Mouse (Mus musculus): ENCODE data around the gene Ctnna2. TPM values are rescaled to one million over a fixed set of nuclear protein-coding genes. Genes with fewer than 3 reads are reported as not detected.

Ctnna2 gene
- polyA plus RNA-seq, 1 experiment from 2014 or later, result 1.8 TPM

DNA sequence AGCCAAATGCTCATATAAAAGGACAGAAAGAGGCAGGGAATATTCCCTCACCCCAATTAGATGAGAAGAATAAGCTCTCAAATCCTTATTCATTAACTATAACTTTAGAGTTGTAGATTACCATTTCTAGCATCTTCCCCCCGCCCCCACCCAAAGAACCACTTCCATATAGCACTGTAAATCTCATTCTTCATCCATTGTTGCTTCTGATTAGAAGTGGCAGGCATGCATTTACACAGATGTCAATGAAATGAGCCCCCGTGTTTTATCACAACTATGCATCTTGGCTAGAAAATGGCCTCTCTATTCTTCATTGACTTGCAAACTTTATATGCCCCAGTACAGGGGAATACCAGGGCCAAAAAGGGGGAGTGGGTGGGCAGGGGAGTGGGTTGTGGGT lies 457.7 kb downstream of the Ctnna2 start:
- ATAC-seq (replicated peaks; ENCODE audit: insufficient number of reproducible peaks, low FRiP score, low TSS enrichment), result no peak
- Histone ChIP-seq H3K4me2 (no peak overlapping the region), H3K36me3 (ENCODE audit: control insufficient read depth, insufficient read depth, low read length) (no peaks in the 10 kb centered on the region), H3K9me3 (replicated peaks; ENCODE audit: control insufficient read depth, low read length) (no peaks in the 10 kb centered on the region), H3K4me3 (ENCODE audit: low read depth, low read length) (no peak overlapping the region), H3K9ac (ENCODE audit: low read depth, low read length) (no peak overlapping the region), H3K27me3 (ENCODE audit: control insufficient read depth, insufficient read depth, low read length) (no peaks in the 10 kb centered on the region), H3K4me1 (ENCODE audit: control insufficient read depth, insufficient read depth, low read length) (no peaks in the 10 kb centered on the region), H3K27ac (ENCODE audit: low read depth, low read length) (no peak overlapping the region)
- 81% methylated on average over 2 of the region's 2 CpGs for WGBS (ENCODE audit: insufficient replicate concordance)

GRCm38 (mm10) chr6:77516515-77516914 lies 463.0 kb downstream of the Ctnna2 start:
- no peaks in the 10 kb centered on the region for H3K36me3 ChIP-seq (ENCODE audit: control insufficient read depth, insufficient read depth, low read length)
- no peaks in the 10 kb centered on the region for H3K27me3 ChIP-seq (ENCODE audit: control insufficient read depth, insufficient read depth, low read length)
- no peak overlapping the region for H3K4me2 ChIP-seq
- H3K4me1 ChIP-seq (ENCODE audit: control insufficient read depth, insufficient read depth, low read length), result no peaks in the 10 kb centered on the region
- no peak overlapping the region for H3K4me3 ChIP-seq (ENCODE audit: low read depth, low read length)
- H3K9me3 ChIP-seq (replicated peaks; ENCODE audit: control insufficient read depth, low read length), result no peaks in the 10 kb centered on the region
- H3K27ac ChIP-seq (ENCODE audit: low read depth, low read length), result no peak overlapping the region
- 76% methylated on average over 2 of the region's 2 CpGs for WGBS (ENCODE audit: insufficient replicate concordance)
- no peak overlapping the region for H3K9ac ChIP-seq (ENCODE audit: low read depth, low read length)
- ATAC-seq (replicated peaks; ENCODE audit: insufficient number of reproducible peaks, low FRiP score, low TSS enrichment), result no peak

DNA sequence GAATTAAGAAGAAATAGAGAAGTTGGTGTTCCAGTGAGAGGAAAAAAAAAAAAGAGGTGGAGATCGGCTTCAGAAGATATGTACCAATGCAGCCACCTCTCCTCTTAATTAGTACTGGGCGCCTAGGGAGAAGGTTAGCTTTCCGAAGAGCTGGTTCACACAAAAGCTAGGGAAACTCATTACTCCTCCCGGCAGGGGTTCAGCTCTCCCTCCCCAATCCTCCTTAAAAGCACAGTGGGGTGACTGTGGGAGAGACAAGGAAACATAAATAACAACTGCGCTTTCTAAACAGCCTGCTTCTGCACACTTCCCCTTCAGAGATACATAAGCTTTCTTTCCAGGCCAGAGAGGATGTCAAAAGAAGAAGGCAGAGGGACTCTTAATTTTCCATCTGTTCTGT lies 467.7 kb downstream of the Ctnna2 start:
- Histone ChIP-seq H3K4me2 (no peak overlapping the region), H3K27ac (ENCODE audit: low read depth, low read length) (no peak overlapping the region), H3K27me3 (ENCODE audit: control insufficient read depth, insufficient read depth, low read length) (no peaks in the 10 kb centered on the region), H3K9ac (ENCODE audit: low read depth, low read length) (no peak overlapping the region), H3K36me3 (ENCODE audit: control insufficient read depth, insufficient read depth, low read length) (no peaks in the 10 kb centered on the region), H3K4me3 (ENCODE audit: low read depth, low read length) (no peak overlapping the region), H3K4me1 (ENCODE audit: control insufficient read depth, insufficient read depth, low read length) (no peaks in the 10 kb centered on the region), H3K9me3 (replicated peaks; ENCODE audit: control insufficient read depth, low read length) (no peaks in the 10 kb centered on the region)
- ATAC-seq (replicated peaks; ENCODE audit: insufficient number of reproducible peaks, low FRiP score, low TSS enrichment), result no peak
- 11% methylated on average over 5 of the region's 5 CpGs for WGBS (ENCODE audit: insufficient replicate concordance)

GRCm38 (mm10) chr6:77491721-77492120 lies 487.8 kb downstream of the Ctnna2 start:
- Histone ChIP-seq H3K27ac (ENCODE audit: low read depth, low read length) (no peak overlapping the region), H3K4me2 (no peak overlapping the region), H3K9me3 (replicated peaks; ENCODE audit: control insufficient read depth, low read length) (no peaks in the 10 kb centered on the region), H3K9ac (ENCODE audit: low read depth, low read length) (no peak overlapping the region), H3K4me3 (ENCODE audit: low read depth, low read length) (no peak overlapping the region), H3K36me3 (ENCODE audit: control insufficient read depth, insufficient read depth, low read length) (no peaks in the 10 kb centered on the region), H3K4me1 (ENCODE audit: control insufficient read depth, insufficient read depth, low read length) (no peaks in the 10 kb centered on the region), H3K27me3 (ENCODE audit: control insufficient read depth, insufficient read depth, low read length) (no peaks in the 10 kb centered on the region)
- WGBS (ENCODE audit: insufficient replicate concordance), result 82% methylated on average over 5 of the region's 5 CpGs
- no peak for ATAC-seq (replicated peaks; ENCODE audit: insufficient number of reproducible peaks, low FRiP score, low TSS enrichment)

DNA sequence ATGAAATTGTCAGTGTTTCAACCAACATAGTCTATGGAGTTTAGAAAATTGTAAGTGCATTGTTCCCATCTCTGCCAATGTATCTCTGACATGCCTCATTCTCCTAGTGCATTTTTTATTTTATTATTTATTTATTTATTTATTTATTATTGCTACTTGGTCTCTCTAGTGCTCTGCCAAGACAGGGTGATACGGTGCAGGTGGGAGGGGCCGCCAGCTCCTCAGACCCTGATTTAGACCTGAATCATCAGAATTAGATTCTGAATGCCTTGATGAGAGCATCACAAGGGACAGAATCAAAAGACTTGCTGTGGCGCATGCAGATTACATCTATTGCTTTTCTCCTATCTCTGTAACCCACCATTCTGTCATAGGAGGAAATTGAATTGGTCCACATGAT lies 492.8 kb downstream of the Ctnna2 start:
- Histone ChIP-seq H3K4me2 (no peak overlapping the region), H3K27me3 (ENCODE audit: control insufficient read depth, insufficient read depth, low read length) (no peaks in the 10 kb centered on the region), H3K9me3 (replicated peaks; ENCODE audit: control insufficient read depth, low read length) (no peaks in the 10 kb centered on the region), H3K4me3 (ENCODE audit: low read depth, low read length) (no peak overlapping the region), H3K36me3 (ENCODE audit: control insufficient read depth, insufficient read depth, low read length) (no peaks in the 10 kb centered on the region), H3K4me1 (ENCODE audit: control insufficient read depth, insufficient read depth, low read length) (no peaks in the 10 kb centered on the region), H3K9ac (ENCODE audit: low read depth, low read length) (no peak overlapping the region), H3K27ac (ENCODE audit: low read depth, low read length) (no peak overlapping the region)
- ATAC-seq (replicated peaks; ENCODE audit: insufficient number of reproducible peaks, low FRiP score, low TSS enrichment), result no peak
- WGBS (ENCODE audit: insufficient replicate concordance), result 88% methylated on average over 3 of the region's 3 CpGs

DNA sequence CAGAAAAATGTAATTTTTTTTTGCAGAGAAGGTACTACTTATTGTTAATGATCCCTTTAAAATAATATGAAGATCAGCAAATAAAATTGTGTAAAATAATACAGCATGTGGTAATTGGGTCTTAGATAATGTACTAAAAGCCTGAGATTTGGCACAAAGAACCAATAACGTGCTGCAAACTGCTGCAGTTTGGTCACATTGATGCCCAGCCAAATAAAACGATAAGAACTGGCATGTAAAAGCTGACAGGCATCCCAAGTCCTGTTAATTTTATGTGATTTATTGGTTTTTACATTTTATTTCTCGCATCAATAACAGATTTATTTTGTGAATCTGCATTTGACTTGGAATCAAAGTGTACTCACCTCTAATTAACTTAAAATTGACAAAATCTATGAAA lies 497.4 kb downstream of the Ctnna2 start:
- Histone ChIP-seq H3K4me1 (ENCODE audit: control insufficient read depth, insufficient read depth, low read length) (no peaks in the 10 kb centered on the region), H3K9me3 (replicated peaks; ENCODE audit: control insufficient read depth, low read length) (no peaks in the 10 kb centered on the region)
- 75% methylated on average over 3 of the region's 3 CpGs for WGBS (ENCODE audit: insufficient replicate concordance)

GRCm38 (mm10) chr6:77475354-77475753 lies 504.1 kb downstream of the Ctnna2 start:
- Histone ChIP-seq H3K27me3 (ENCODE audit: control insufficient read depth, insufficient read depth, low read length) (no peaks in the 10 kb centered on the region), H3K4me3 (ENCODE audit: low read depth, low read length) (no peak overlapping the region), H3K9ac (ENCODE audit: low read depth, low read length) (no peak overlapping the region), H3K27ac (ENCODE audit: low read depth, low read length) (no peak overlapping the region), H3K4me2 (no peak overlapping the region), H3K4me1 (ENCODE audit: control insufficient read depth, insufficient read depth, low read length) (no peaks in the 10 kb centered on the region), H3K9me3 (replicated peaks; ENCODE audit: control insufficient read depth, low read length) (no peaks in the 10 kb centered on the region), H3K36me3 (ENCODE audit: control insufficient read depth, insufficient read depth, low read length) (no peaks in the 10 kb centered on the region)
- no peak for ATAC-seq (replicated peaks; ENCODE audit: insufficient number of reproducible peaks, low FRiP score, low TSS enrichment)
- 65% methylated on average over 1 of the region's 1 CpGs for WGBS (ENCODE audit: insufficient replicate concordance)

More for the DNA sequence above, 497.4 kb downstream of the Ctnna2 start:
- Histone ChIP-seq H3K27me3 (ENCODE audit: control insufficient read depth, insufficient read depth, low read length) (no peaks in the 10 kb centered on the region), H3K27ac (ENCODE audit: low read depth, low read length) (no peak overlapping the region), H3K9ac (ENCODE audit: low read depth, low read length) (no peak overlapping the region), H3K4me3 (ENCODE audit: low read depth, low read length) (no peak overlapping the region), H3K4me2 (no peak overlapping the region), H3K36me3 (ENCODE audit: control insufficient read depth, insufficient read depth, low read length) (no peaks in the 10 kb centered on the region)
- ATAC-seq (replicated peaks; ENCODE audit: insufficient number of reproducible peaks, low FRiP score, low TSS enrichment), result no peak

DNA sequence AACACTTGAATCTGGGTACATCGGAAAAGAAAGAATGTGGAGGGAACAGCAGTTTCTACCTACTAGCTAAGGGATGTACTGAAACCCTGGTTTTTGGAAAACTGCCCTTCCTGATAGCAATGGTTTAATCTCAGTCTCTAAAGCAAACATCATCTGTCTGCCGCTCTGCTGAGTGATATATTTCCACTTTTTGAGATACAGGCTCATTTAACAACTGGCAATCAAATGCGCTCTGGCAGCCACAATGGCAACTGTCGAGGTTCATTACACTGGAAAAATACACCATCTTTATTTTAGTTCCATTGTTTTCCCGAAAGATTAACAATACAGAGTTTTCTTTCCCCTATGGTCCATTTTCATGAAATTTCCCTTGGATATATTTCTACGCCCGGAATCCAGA lies 506.2 kb downstream of the Ctnna2 start:
- Histone ChIP-seq H3K9me3 (replicated peaks; ENCODE audit: control insufficient read depth, low read length) (no peaks in the 10 kb centered on the region), H3K36me3 (ENCODE audit: control insufficient read depth, insufficient read depth, low read length) (no peaks in the 10 kb centered on the region), H3K4me2 (no peak overlapping the region), H3K4me1 (ENCODE audit: control insufficient read depth, insufficient read depth, low read length) (no peaks in the 10 kb centered on the region), H3K27me3 (ENCODE audit: control insufficient read depth, insufficient read depth, low read length) (no peaks in the 10 kb centered on the region), H3K9ac (ENCODE audit: low read depth, low read length) (no peak overlapping the region), H3K4me3 (ENCODE audit: low read depth, low read length) (no peak overlapping the region), H3K27ac (ENCODE audit: low read depth, low read length) (no peak overlapping the region)
- WGBS (ENCODE audit: insufficient replicate concordance), result 78% methylated on average over 7 of the region's 7 CpGs
- ATAC-seq (replicated peaks; ENCODE audit: insufficient number of reproducible peaks, low FRiP score, low TSS enrichment), result no peak

GRCm38 (mm10) chr6:77468058-77468457 lies 511.4 kb downstream of the Ctnna2 start:
- Histone ChIP-seq H3K4me2 (no peak overlapping the region), H3K27me3 (ENCODE audit: control insufficient read depth, insufficient read depth, low read length) (no peaks in the 10 kb centered on the region), H3K36me3 (ENCODE audit: control insufficient read depth, insufficient read depth, low read length) (no peaks in the 10 kb centered on the region), H3K4me1 (ENCODE audit: control insufficient read depth, insufficient read depth, low read length) (no peaks in the 10 kb centered on the region), H3K9me3 (replicated peaks; ENCODE audit: control insufficient read depth, low read length) (no peaks in the 10 kb centered on the region), H3K9ac (ENCODE audit: low read depth, low read length) (no peak overlapping the region), H3K4me3 (ENCODE audit: low read depth, low read length) (no peak overlapping the region), H3K27ac (ENCODE audit: low read depth, low read length) (no peak overlapping the region)
- WGBS (ENCODE audit: insufficient replicate concordance), result 83% methylated on average over 3 of the region's 3 CpGs
- ATAC-seq (replicated peaks; ENCODE audit: insufficient number of reproducible peaks, low FRiP score, low TSS enrichment), result no peak

Measured in heart, embryonic 11.5 days (tissue).